Mouse (Mus musculus) forebrain, postnatal 0 days (tissue): Measurements from ENCODE around the gene Il1r1. TPM values are rescaled to one million over a fixed set of nuclear protein-coding genes. Genes with fewer than 3 reads are reported as not detected.

Experiments used
- ATAC-seq: fragments of 200-750 bp; cut with Nextera tagmentation; 2 replicates; pipeline ENCODE4 v1.8.0; 2017; ENCODE audit warnings: mild to moderate bottlenecking, moderate library complexity
- DNase-seq: peaks from one replicate; pipeline ENCODE4 v3.0.0-alpha.2; 2015
- H3K27ac ChIP-seq: fragments of 300-500 bp; sonication (generic); 2 replicates; pipeline ENCODE4 v1.5.1; 2014; ENCODE audit warnings: low read depth, mild to moderate bottlenecking, antibody characterized with exemption, low read length, moderate library complexity, mixed read lengths
- H3K27me3 ChIP-seq: fragments of 300-500 bp; sonication (generic); 2 replicates; pipeline ENCODE4 v1.6.1; 2014; ENCODE audit warnings: mild to moderate bottlenecking, low read length, mixed read lengths; ENCODE audit not compliant: insufficient read depth
- H3K36me3 ChIP-seq: fragments of 300-500 bp; sonication (generic); 2 replicates; pipeline ENCODE4 v1.6.1; 2014; ENCODE audit warnings: mild to moderate bottlenecking, moderate library complexity; ENCODE audit not compliant: insufficient read depth
- H3K4me1 ChIP-seq: fragments of 300-500 bp; sonication (generic); 2 replicates; pipeline ENCODE4 v1.6.1; 2014; ENCODE audit warnings: antibody characterized with exemption; ENCODE audit not compliant: insufficient read depth
- H3K4me2 ChIP-seq: fragments of 300-500 bp; sonication (generic); 2 replicates; pipeline ENCODE4 v1.6.1; 2014; ENCODE audit warnings: low read depth, mild to moderate bottlenecking, moderate library complexity
- H3K4me3 ChIP-seq: fragments of 300-500 bp; sonication (generic); 2 replicates; pipeline ENCODE4 v1.5.1; 2014; ENCODE audit warnings: low read depth, low read length, mixed read lengths
- H3K9ac ChIP-seq: fragments of 300-500 bp; sonication (generic); 2 replicates; pipeline ENCODE4 v1.6.1; 2014; ENCODE audit warnings: mild to moderate bottlenecking
- H3K9me3 ChIP-seq: fragments of 300-500 bp; sonication (generic); 2 replicates; pipeline ENCODE4 v1.6.1; 2016; ENCODE audit warnings: low read length
- CTCF ChIP-seq: sonication (generic); IDR thresholded peaks from 2 replicates; pipeline ENCODE4 v1.5.1; 2016; ENCODE audit warnings: antibody characterized with exemption, control low read depth, low read depth
- WGBS: fragments of 180-500 bp; shearing (Covaris S2); extraction: QIAGEN DNeasy Blood & Tissue Kit; methylation state at CpG from one replicate; pipeline ENCODE4 v1.1.7; 2014; 5-methylcytosine and 5-hydroxymethylcytosine counted together
- polyA plus RNA-seq: library from polyadenylated mRNA; unstranded; fragments of >200 nt; fragmentation: Nextera tagmentation; extraction: Ambion mirVana; gene quantifications from 2 replicates; pipeline ENCODE4 v1.2.1, GENCODE M21; 2015
- total RNA-seq: library from RNA; depleted of rRNA; stranded (reverse); fragments of >200 nt; gene quantifications from 2 replicates; pipeline ENCODE4 v1.2.3, GENCODE M21; 2014; rRNA removed

The Il1r1 gene
- 0.38 and 0.90 TPM in 2 replicates for total RNA-seq
- 0.35 and 0.84 TPM in 2 replicates for polyA plus RNA-seq

GRCm38 (mm10) chr1:40224539-40225284 is at the start of gene Il1r1:
TSS of gene Il1r1 (plus strand) at chr1:40225080.
- H3K27ac ChIP-seq, result no peak within 1 kb of the TSS
- H3K4me1 ChIP-seq, result no peaks in the 10 kb centered on the region
- WGBS, result 67% methylated on average over 12 of the region's 12 CpGs
- H3K9ac ChIP-seq, result no peak within 1 kb of the TSS
- no peak within 1 kb of the TSS for H3K4me2 ChIP-seq
- H3K36me3 ChIP-seq, result no peaks in the 10 kb centered on the region
- no peak for TF ChIP-seq CTCF
- DNase-seq (no peak), ATAC-seq (no peak)
- H3K27me3 ChIP-seq, result no peaks in the 10 kb centered on the region
- no peaks in the 10 kb centered on the region for H3K9me3 ChIP-seq
- no peak within 1 kb of the TSS for H3K4me3 ChIP-seq

GRCm38 (mm10) chr1:40175123-40175522 is 49.8 kb upstream of the Il1r1 start:
- TF ChIP-seq CTCF, result no peak
- H3K9ac ChIP-seq, result no peak overlapping the region
- H3K4me1 ChIP-seq, result no peaks in the 10 kb centered on the region
- no peaks in the 10 kb centered on the region for H3K27me3 ChIP-seq
- 91% methylated on average over 5 of the region's 5 CpGs for WGBS
- H3K4me2 ChIP-seq, result no peak overlapping the region
- H3K9me3 ChIP-seq, result no peaks in the 10 kb centered on the region
- H3K4me3 ChIP-seq, result no peak overlapping the region
- ATAC-seq (no peak), DNase-seq (no peak)
- H3K27ac ChIP-seq, result no peak overlapping the region
- no peaks in the 10 kb centered on the region for H3K36me3 ChIP-seq

- no peak for ATAC-seq
- 85% methylated on average over 1 of the region's 1 CpGs for WGBS
- DNase-seq, result no peak
- Histone ChIP-seq H3K9ac (no peak overlapping the region), H3K4me3 (no peak overlapping the region), H3K27me3 (no peaks in the 10 kb centered on the region), H3K4me2 (no peak overlapping the region), H3K36me3 (no peaks in the 10 kb centered on the region), H3K27ac (no peak overlapping the region), H3K4me1 (no peaks in the 10 kb centered on the region), H3K9me3 (no peaks in the 10 kb centered on the region)
- no peak for TF ChIP-seq CTCF
These were observed 49.1 kb upstream of the Il1r1 start for GRCm38 (mm10) chr1:40175797-40176196.

- TF ChIP-seq CTCF, result no peak
- Histone ChIP-seq H3K27ac (no peak overlapping the region), H3K36me3 (no peaks in the 10 kb centered on the region), H3K4me1 (no peaks in the 10 kb centered on the region), H3K27me3 (no peaks in the 10 kb centered on the region), H3K4me3 (no peak overlapping the region), H3K9me3 (no peaks in the 10 kb centered on the region), H3K4me2 (no peak overlapping the region), H3K9ac (no peak overlapping the region)
- DNase-seq (no peak), ATAC-seq (no peak)
- WGBS, result 87% methylated on average over 4 of the region's 4 CpGs
These were observed 45.8 kb upstream of the Il1r1 start for GRCm38 (mm10) chr1:40179031-40179430.

GRCm38 (mm10) chr1:40179493-40179892 is 45.4 kb upstream of the Il1r1 start:
- Histone ChIP-seq H3K36me3 (no peaks in the 10 kb centered on the region), H3K9ac (no peak overlapping the region), H3K27me3 (no peaks in the 10 kb centered on the region), H3K4me2 (no peak overlapping the region), H3K27ac (no peak overlapping the region), H3K4me3 (no peak overlapping the region), H3K4me1 (no peaks in the 10 kb centered on the region), H3K9me3 (no peaks in the 10 kb centered on the region)
- 88% methylated on average over 1 of the region's 1 CpGs for WGBS
- no peak for DNase-seq
- ATAC-seq, result no peak
- TF ChIP-seq CTCF, result no peak

- DNase-seq (peak; percentile 8), ATAC-seq (no peak)
- 68% methylated on average over 2 of the region's 2 CpGs for WGBS
- Histone ChIP-seq H3K27me3 (no peaks in the 10 kb centered on the region), H3K4me2 (no peak overlapping the region), H3K9me3 (no peaks in the 10 kb centered on the region), H3K27ac (no peak overlapping the region), H3K36me3 (no peaks in the 10 kb centered on the region), H3K4me3 (no peak overlapping the region), H3K4me1 (no peaks in the 10 kb centered on the region), H3K9ac (no peak overlapping the region)
- no peak for TF ChIP-seq CTCF
These were observed 44.0 kb upstream of the Il1r1 start for GRCm38 (mm10) chr1:40180861-40181260.

GRCm38 (mm10) chr1:40181716-40182115 is 43.2 kb upstream of the Il1r1 start:
- ATAC-seq (no peak), DNase-seq (no peak)
- no peaks in the 10 kb centered on the region for H3K4me1 ChIP-seq
- no peaks in the 10 kb centered on the region for H3K27me3 ChIP-seq
- no peak overlapping the region for H3K4me3 ChIP-seq
- no peaks in the 10 kb centered on the region for H3K36me3 ChIP-seq
- H3K4me2 ChIP-seq, result no peak overlapping the region
- no peak for TF ChIP-seq CTCF
- H3K27ac ChIP-seq, result no peak overlapping the region
- H3K9ac ChIP-seq, result no peak overlapping the region
- 53% methylated on average over 3 of the region's 3 CpGs for WGBS
- no peaks in the 10 kb centered on the region for H3K9me3 ChIP-seq
